Mouse (Mus musculus): ENCODE results near the gene Slc38a8. TPM values are rescaled to one million over a fixed set of nuclear protein-coding genes. Genes with fewer than 3 reads are reported as not detected.

Slc38a8 gene
- polyA plus RNA-seq, 1 experiment from 2014 or later: not detected

- Histone ChIP-seq H3K4me2 (replicated peaks) (peak overlapping the region; percentile 87), H3K27ac (no peak overlapping the region), H3K36me3 (replicated peaks; ENCODE audit: control insufficient read depth, insufficient read depth) (no peaks in the 10 kb centered on the region), H3K9me3 (ENCODE audit: control insufficient read depth, low read length) (no peaks in the 10 kb centered on the region), H3K9ac (peak overlapping the region; percentile 79), H3K4me1 (replicated peaks; ENCODE audit: control insufficient read depth, insufficient read depth, low read length) (no peaks in the 10 kb centered on the region), H3K27me3 (ENCODE audit: control insufficient read depth, insufficient read depth, low read length) (peaks cover 8% of the 10 kb centered on the region; the same call in 1 of the 2 replicates), H3K4me3 (replicated peaks; ENCODE audit: low read length) (peak overlapping the region; percentile 72)
- DNase-seq (ENCODE audit: low spot score) (peak; percentile 49), ATAC-seq (ENCODE audit: low FRiP score) (peak; percentile 38)
- WGBS: under 1% methylated on average over 39 of the region's 80 CpGs
Observed at GRCm38 (mm10) chr8:119446990-119447780, 54.3 kb downstream of the Slc38a8 start.

DNA sequence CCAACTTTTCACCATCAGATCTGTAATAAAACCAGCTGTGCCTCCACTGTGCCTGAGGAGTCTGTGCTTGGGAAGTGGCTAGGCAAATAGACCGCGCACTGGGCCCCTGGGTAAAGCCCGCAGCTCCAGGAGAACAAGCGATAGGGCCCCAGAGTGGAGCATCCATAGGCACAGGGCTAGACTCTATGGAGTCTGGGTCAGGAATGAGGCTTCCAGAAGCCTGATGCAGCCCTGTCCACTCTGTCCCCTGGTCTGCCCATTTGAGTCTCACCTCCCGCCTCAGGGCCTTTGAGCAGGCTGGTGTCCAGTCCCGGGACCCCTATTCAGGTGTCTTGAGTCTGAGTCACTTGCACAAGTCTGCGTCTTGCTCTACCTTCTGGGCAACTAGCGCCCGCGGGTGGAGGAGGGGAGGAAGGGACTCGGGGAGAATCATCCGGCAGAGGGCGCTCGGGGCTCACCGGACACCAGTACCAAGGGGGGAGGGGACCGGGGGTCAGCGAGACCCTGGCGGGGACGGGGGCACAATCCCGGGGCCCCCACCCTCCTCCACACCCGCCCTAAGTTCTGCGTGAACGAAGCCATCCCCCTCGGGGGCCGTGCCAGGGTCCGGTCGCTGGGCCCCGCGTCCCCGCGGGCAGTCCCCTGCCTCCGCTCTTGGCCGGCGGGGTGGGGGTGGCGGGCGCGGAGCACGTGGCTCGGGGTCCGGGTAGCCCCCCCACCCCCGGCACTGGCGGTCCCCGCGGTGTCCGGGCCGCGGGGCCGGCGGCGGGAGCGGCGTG is 55.1 kb downstream of the Slc38a8 start, which contains the start of gene Necab2:
Gene Necab2 (plus strand): TSS at position 509 of the 779 bp plus-strand sequence.
- Histone ChIP-seq H3K9me3 (ENCODE audit: control insufficient read depth, low read length) (no peaks in the 10 kb centered on the region), H3K4me1 (replicated peaks; ENCODE audit: control insufficient read depth, insufficient read depth, low read length) (no peaks in the 10 kb centered on the region), H3K27ac (no peak within 1 kb of the TSS), H3K27me3 (ENCODE audit: control insufficient read depth, insufficient read depth, low read length) (peaks cover 8% of the 10 kb centered on the region; the same call in 1 of the 2 replicates), H3K4me2 (replicated peaks) (peak within 1 kb of the TSS; percentile 87), H3K36me3 (replicated peaks; ENCODE audit: control insufficient read depth, insufficient read depth) (no peaks in the 10 kb centered on the region), H3K9ac (peak within 1 kb of the TSS; percentile 79), H3K4me3 (replicated peaks; ENCODE audit: low read length) (peak within 1 kb of the TSS; percentile 72)
- ATAC-seq (ENCODE audit: low FRiP score) (peak; percentile 69), DNase-seq (ENCODE audit: low spot score) (peak; percentile 87)
- WGBS: 4% methylated on average over 26 of the region's 52 CpGs

GRCm38 (mm10) chr8:119442970-119443369 is 58.5 kb downstream of the Slc38a8 start:
- Histone ChIP-seq H3K27ac (no peak overlapping the region), H3K9me3 (ENCODE audit: control insufficient read depth, low read length) (no peaks in the 10 kb centered on the region), H3K4me3 (replicated peaks; ENCODE audit: low read length) (no peak overlapping the region), H3K4me2 (replicated peaks) (no peak overlapping the region), H3K4me1 (replicated peaks; ENCODE audit: control insufficient read depth, insufficient read depth, low read length) (peaks cover 7% of the 10 kb centered on the region; the same call in 1 of the 2 replicates), H3K27me3 (ENCODE audit: control insufficient read depth, insufficient read depth, low read length) (peaks cover under 1% of the 10 kb centered on the region; the same call in 1 of the 2 replicates), H3K36me3 (replicated peaks; ENCODE audit: control insufficient read depth, insufficient read depth) (no peaks in the 10 kb centered on the region), H3K9ac (no peak overlapping the region)
- no peak for DNase-seq (ENCODE audit: low spot score)
- WGBS: 93% methylated on average over 8 of the region's 8 CpGs
- ATAC-seq (ENCODE audit: low FRiP score): no peak

- no peak overlapping the region for H3K27ac ChIP-seq
- DNase-seq (ENCODE audit: low spot score): no peak
- WGBS: 67% methylated on average over 5 of the region's 5 CpGs
- no peak overlapping the region for H3K9ac ChIP-seq
- H3K4me3 ChIP-seq (replicated peaks; ENCODE audit: low read length): no peak overlapping the region
- no peak overlapping the region for H3K4me2 ChIP-seq (replicated peaks)
- no peaks in the 10 kb centered on the region for H3K36me3 ChIP-seq (replicated peaks; ENCODE audit: control insufficient read depth, insufficient read depth)
- no peaks in the 10 kb centered on the region for H3K27me3 ChIP-seq (ENCODE audit: control insufficient read depth, insufficient read depth, low read length)
- ATAC-seq (ENCODE audit: low FRiP score): no peak
- H3K9me3 ChIP-seq (ENCODE audit: control insufficient read depth, low read length): no peaks in the 10 kb centered on the region
- peaks cover 7% of the 10 kb centered on the region; the same call in 1 of the 2 replicates for H3K4me1 ChIP-seq (replicated peaks; ENCODE audit: control insufficient read depth, insufficient read depth, low read length)
Observed at GRCm38 (mm10) chr8:119442013-119442412, 59.5 kb downstream of the Slc38a8 start.

GRCm38 (mm10) chr8:119440952-119441270 is 60.6 kb downstream of the Slc38a8 start:
- Histone ChIP-seq H3K4me3 (replicated peaks; ENCODE audit: low read length) (no peak overlapping the region), H3K4me2 (replicated peaks) (no peak overlapping the region), H3K9ac (no peak overlapping the region), H3K9me3 (ENCODE audit: control insufficient read depth, low read length) (no peaks in the 10 kb centered on the region), H3K4me1 (replicated peaks; ENCODE audit: control insufficient read depth, insufficient read depth, low read length) (peaks cover 7% of the 10 kb centered on the region; the same call in 1 of the 2 replicates), H3K36me3 (replicated peaks; ENCODE audit: control insufficient read depth, insufficient read depth) (no peaks in the 10 kb centered on the region), H3K27ac (no peak overlapping the region), H3K27me3 (ENCODE audit: control insufficient read depth, insufficient read depth, low read length) (no peaks in the 10 kb centered on the region)
- 45% methylated on average over 1 of the region's 1 CpGs for WGBS
- ATAC-seq (ENCODE audit: low FRiP score) (0 out of 2 replicates have a peak, but pooled peaks have one; percentile 16), DNase-seq (ENCODE audit: low spot score) (no peak)

DNA sequence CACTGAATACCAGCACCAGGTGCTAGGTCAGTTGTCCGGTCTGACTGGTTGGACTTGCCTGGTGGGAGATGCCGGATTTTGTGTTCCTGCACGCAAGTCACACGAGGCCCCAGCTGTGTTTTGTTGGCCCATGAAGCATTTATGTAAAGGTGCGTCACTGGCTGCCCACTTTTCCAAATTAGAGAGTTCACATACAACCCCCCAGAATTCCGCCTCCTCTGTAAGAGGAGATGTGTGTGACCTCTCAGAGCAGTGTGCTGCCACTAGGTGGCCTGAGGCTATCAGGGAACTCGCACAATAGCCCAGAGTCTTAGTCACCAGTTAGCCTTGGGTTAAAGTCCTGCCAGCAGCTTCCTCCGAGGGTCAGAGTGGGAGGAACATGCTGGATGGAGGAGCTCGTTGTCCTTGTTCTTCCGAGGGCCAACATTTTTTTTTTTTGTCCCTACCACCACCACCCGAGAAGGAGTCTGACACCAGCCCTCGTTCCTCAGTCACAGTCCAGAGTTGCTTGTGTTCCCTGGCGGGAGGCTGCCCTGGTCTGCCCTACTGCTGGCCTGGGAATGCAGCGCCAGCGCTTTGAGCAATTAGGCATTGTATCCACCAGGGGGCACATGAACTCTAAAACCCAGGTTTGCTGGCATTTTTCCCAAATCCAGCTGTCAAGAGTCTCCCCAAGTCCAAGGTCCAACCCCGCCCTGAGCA is 61.1 kb downstream of the Slc38a8 start:
- no peaks in the 10 kb centered on the region for H3K36me3 ChIP-seq (replicated peaks; ENCODE audit: control insufficient read depth, insufficient read depth)

GRCm38 (mm10) chr8:119439893-119440249 is 61.6 kb downstream of the Slc38a8 start:
- no peak overlapping the region for H3K4me3 ChIP-seq (replicated peaks; ENCODE audit: low read length)
- H3K9ac ChIP-seq: no peak overlapping the region
- peaks cover 7% of the 10 kb centered on the region; the same call in 1 of the 2 replicates for H3K4me1 ChIP-seq (replicated peaks; ENCODE audit: control insufficient read depth, insufficient read depth, low read length)
- no peaks in the 10 kb centered on the region for H3K36me3 ChIP-seq (replicated peaks; ENCODE audit: control insufficient read depth, insufficient read depth)
- H3K27ac ChIP-seq: no peak overlapping the region
- no peak for DNase-seq (ENCODE audit: low spot score)
- WGBS: 36% methylated on average over 7 of the region's 7 CpGs
- peak; percentile 47; the same call in 1 of the 2 replicates for ATAC-seq (ENCODE audit: low FRiP score)
- no peak overlapping the region for H3K4me2 ChIP-seq (replicated peaks)
- H3K27me3 ChIP-seq (ENCODE audit: control insufficient read depth, insufficient read depth, low read length): no peaks in the 10 kb centered on the region
- H3K9me3 ChIP-seq (ENCODE audit: control insufficient read depth, low read length): no peaks in the 10 kb centered on the region

More for the DNA sequence above, 61.1 kb downstream of the Slc38a8 start:
- Histone ChIP-seq H3K27me3 (ENCODE audit: control insufficient read depth, insufficient read depth, low read length) (no peaks in the 10 kb centered on the region), H3K9ac (no peak overlapping the region), H3K4me1 (replicated peaks; ENCODE audit: control insufficient read depth, insufficient read depth, low read length) (peaks cover 7% of the 10 kb centered on the region; the same call in 1 of the 2 replicates), H3K9me3 (ENCODE audit: control insufficient read depth, low read length) (no peaks in the 10 kb centered on the region), H3K4me2 (replicated peaks) (0 out of 2 replicates have a peak overlapping the region, but pooled peaks have one; percentile 9), H3K4me3 (replicated peaks; ENCODE audit: low read length) (no peak overlapping the region), H3K27ac (no peak overlapping the region)
- DNase-seq (ENCODE audit: low spot score) (peak; percentile 84), ATAC-seq (ENCODE audit: low FRiP score) (no peak)
- 11% methylated on average over 16 of the region's 16 CpGs for WGBS

GRCm38 (mm10) chr8:119439424-119439823 is 62.1 kb downstream of the Slc38a8 start:
- WGBS: 97% methylated on average over 2 of the region's 2 CpGs
- no peaks in the 10 kb centered on the region for H3K9me3 ChIP-seq (ENCODE audit: control insufficient read depth, low read length)
- ATAC-seq (ENCODE audit: low FRiP score) (no peak), DNase-seq (ENCODE audit: low spot score) (no peak)
- H3K4me3 ChIP-seq (replicated peaks; ENCODE audit: low read length): no peak overlapping the region
- H3K27ac ChIP-seq: no peak overlapping the region
- no peak overlapping the region for H3K4me2 ChIP-seq (replicated peaks)
- H3K9ac ChIP-seq: no peak overlapping the region
- no peaks in the 10 kb centered on the region for H3K27me3 ChIP-seq (ENCODE audit: control insufficient read depth, insufficient read depth, low read length)
- peaks cover 7% of the 10 kb centered on the region; the same call in 1 of the 2 replicates for H3K4me1 ChIP-seq (replicated peaks; ENCODE audit: control insufficient read depth, insufficient read depth, low read length)
- no peaks in the 10 kb centered on the region for H3K36me3 ChIP-seq (replicated peaks; ENCODE audit: control insufficient read depth, insufficient read depth)

Measured in hindbrain, embryonic 14.5 days (tissue).